Mouse (Mus musculus): ENCODE measurements at regions not wholly inside any gene's neighbourhood (a gene's known extent, or its start where the extent isn't known, plus 50 kb on each side); places are given as distances from the start of the nearest gene placed in this dataset.
A peak's percentile ranks its signal among the peaks of the same experiment; 100 is the strongest.

- no peak for DNase-seq (ENCODE audit: low spot score in 2 of 2)
Observed at GRCm38 (mm10) chr17:45824977-45825376, 91.3 kb upstream of the 1600014C23Rik start.

GRCm38 (mm10) chr17:45823501-45823900, 89.9 kb upstream of the 1600014C23Rik start:
- DNase-seq (ENCODE audit: low spot score in 2 of 2) = no peak

GRCm38 (mm10) chr17:45822427-45822826, 88.8 kb upstream of the 1600014C23Rik start:
- no peak for DNase-seq (ENCODE audit: low spot score in 2 of 2)

- DNase-seq (ENCODE audit: low spot score in 2 of 2) = no peak
Observed at GRCm38 (mm10) chr17:45821356-45821755, 87.7 kb upstream of the 1600014C23Rik start.

- DNase-seq (ENCODE audit: low spot score in 2 of 2) = no peak
Observed at GRCm38 (mm10) chr17:45819143-45819542, 85.5 kb upstream of the 1600014C23Rik start.

- DNase-seq (ENCODE audit: low spot score in 2 of 2) = no peak
Observed at GRCm38 (mm10) chr17:45816566-45816965, 82.9 kb upstream of the 1600014C23Rik start.

- DNase-seq (ENCODE audit: low spot score in 2 of 2) = no peak
Observed at GRCm38 (mm10) chr17:45815833-45816232, 82.2 kb upstream of the 1600014C23Rik start.

GRCm38 (mm10) chr17:45815341-45815740, 81.7 kb upstream of the 1600014C23Rik start:
- DNase-seq (ENCODE audit: low spot score in 2 of 2) = no peak

GRCm38 (mm10) chr17:45814586-45814985, 80.9 kb upstream of the 1600014C23Rik start:
- DNase-seq (ENCODE audit: low spot score in 2 of 2) = no peak

- no peak for DNase-seq (ENCODE audit: low spot score in 2 of 2)
Observed at GRCm38 (mm10) chr17:45813956-45814355, 80.3 kb upstream of the 1600014C23Rik start.

- DNase-seq (ENCODE audit: low spot score in 2 of 2) = no peak
Observed at GRCm38 (mm10) chr17:45812289-45812955, 78.8 kb upstream of the 1600014C23Rik start.

- no peak for DNase-seq (ENCODE audit: low spot score in 2 of 2)
Observed at GRCm38 (mm10) chr17:45811632-45812221, 78.1 kb upstream of the 1600014C23Rik start.

GRCm38 (mm10) chr17:45809728-45810127, 76.1 kb upstream of the 1600014C23Rik start:
- no peak for DNase-seq (ENCODE audit: low spot score in 2 of 2)

GRCm38 (mm10) chr17:45808374-45808773, 74.7 kb upstream of the 1600014C23Rik start:
- no peak for DNase-seq (ENCODE audit: low spot score in 2 of 2)

- DNase-seq (ENCODE audit: low spot score in 2 of 2) = peak in 1 of 2 experiments; percentile 12
Observed at GRCm38 (mm10) chr17:45807452-45807851, 73.8 kb upstream of the 1600014C23Rik start.

GRCm38 (mm10) chr17:45806831-45807230, 73.2 kb upstream of the 1600014C23Rik start:
- DNase-seq (ENCODE audit: low spot score in 2 of 2) = no peak

- DNase-seq (ENCODE audit: low spot score in 2 of 2) = no peak
Observed at GRCm38 (mm10) chr17:45806430-45806829, 72.8 kb upstream of the 1600014C23Rik start.

- no peak for DNase-seq (ENCODE audit: low spot score in 2 of 2)
Observed at GRCm38 (mm10) chr17:45805471-45806082, 71.9 kb upstream of the 1600014C23Rik start.

GRCm38 (mm10) chr17:45803331-45803730, 69.7 kb upstream of the 1600014C23Rik start:
- no peak for DNase-seq (ENCODE audit: low spot score in 2 of 2)

- no peak for DNase-seq (ENCODE audit: low spot score in 2 of 2)
Observed at GRCm38 (mm10) chr17:45802439-45802838, 68.8 kb upstream of the 1600014C23Rik start.

GRCm38 (mm10) chr17:45799725-45800124, 66.1 kb upstream of the 1600014C23Rik start:
- no peak for DNase-seq (ENCODE audit: low spot score in 2 of 2)

GRCm38 (mm10) chr17:45798996-45799395, 65.4 kb upstream of the 1600014C23Rik start:
- DNase-seq (ENCODE audit: low spot score in 2 of 2) = no peak

GRCm38 (mm10) chr17:45798456-45798855, 64.8 kb upstream of the 1600014C23Rik start:
- DNase-seq (ENCODE audit: low spot score in 2 of 2) = no peak

Measured in natural killer cell, adult 2 months (primary cell).